8 mouse cellular contexts compared by ENCODE assay signal in genomic region chr10:67871811-67872210, GRCm38 (mm10). TPM values are rescaled to one million over a fixed set of nuclear protein-coding genes. Genes with fewer than 3 reads are reported as not detected.
DNase-seq lines count a peak whose midpoint lies in the region; ATAC-seq and TF ChIP-seq lines count a peak whose summit lies in the region.

No protein-coding gene starts in this region.

- peak; percentile 41 for DNase-seq in A20 (ENCODE audit: low read depth, low spot score)
- peak; percentile 7 for DNase-seq in MEL (ENCODE audit: low read depth, low spot score)
- peak; percentile 59 for DNase-seq in cerebellum, adult 8-10 months
- peak; percentile 67 for DNase-seq in gastrocnemius, adult 2 months
- peak; percentile 67 to 88 for DNase-seq in kidney, postnatal 25 days
- DNase-seq in lung, adult 2 months: peak; percentile 69
- peak; percentile 81 for DNase-seq in retina, postnatal 1 day

- TF ChIP-seq RAD21 in MEL (IDR thresholded peaks at IDR 0.05; ENCODE audit: low read depth, low read length): peak; percentile 10

- H3K9ac ChIP-seq in MEL (ENCODE audit: control insufficient read depth, low read depth, low read length, poor library complexity, severe bottlenecking): no peak overlapping the region

- no peaks in the 10 kb centered on the region for H3K4me1 ChIP-seq in MEL (ENCODE audit: control insufficient read depth in 1 of 2, insufficient read depth in 2 of 2, low read length in 2 of 2)
- H3K4me1 ChIP-seq in lung, adult 2 months (ENCODE audit: control insufficient read depth, insufficient read depth, low read length): no peaks in the 10 kb centered on the region

- no peak for TF ChIP-seq EP300 in MEL (IDR thresholded peaks at IDR 0.05; ENCODE audit: low read depth in 1 of 2, low read length in 2 of 2)

- H3K4me3 ChIP-seq in MEL (ENCODE audit: control insufficient read depth in 1 of 2, insufficient read depth in 1 of 2, low read depth in 2 of 2, low read length in 2 of 2): no peak overlapping the region
- H3K4me3 ChIP-seq in gastrocnemius, adult 2 months: no peak overlapping the region
- no peak overlapping the region for H3K4me3 ChIP-seq in lung, adult 2 months (replicated peaks; ENCODE audit: extremely low read depth, low read depth, low read length)

- TF ChIP-seq POLR2A in MEL (IDR thresholded peaks at IDR 0.05; ENCODE audit: control insufficient read depth in 1 of 2, insufficient read depth in 1 of 2, low read depth in 1 of 2, low read length in 2 of 2, poor library complexity in 1 of 2): no peak
- TF ChIP-seq POLR2A in lung, adult 2 months (IDR thresholded peaks at IDR 0.05; ENCODE audit: borderline replicate concordance, extremely low read depth, low read depth, low read length): no peak

- H3K27ac ChIP-seq in MEL (ENCODE audit: control insufficient read depth, low read depth, low read length): no peak overlapping the region
- H3K27ac ChIP-seq in gastrocnemius, adult 2 months: no peak overlapping the region

- H3K79me2 ChIP-seq in MEL (ENCODE audit: control insufficient read depth, insufficient read depth, low read length, poor library complexity): no peaks in the 10 kb centered on the region

- TF ChIP-seq CTCF in MEL (IDR thresholded peaks at IDR 0.05 in 2 of 3, conservative IDR thresholded peaks at IDR 0.05 in 1 of 3; ENCODE audit: control insufficient read depth in 1 of 3, insufficient read depth in 1 of 3, low read depth in 2 of 3, low read length in 3 of 3, poor library complexity in 1 of 3, severe bottlenecking in 1 of 3): peak in 2 of 3 experiments; percentile 22 to 40; a peak in 3 of 6 replicates
- peak; percentile 87 for TF ChIP-seq CTCF in gastrocnemius, adult 2 months (IDR thresholded peaks at IDR 0.05)
- TF ChIP-seq CTCF in lung, adult 2 months (IDR thresholded peaks at IDR 0.05; ENCODE audit: insufficient read depth, low read length): peak; percentile 97

- no peaks in the 10 kb centered on the region for H3K9me3 ChIP-seq in MEL (replicated peaks; ENCODE audit: insufficient read depth, low read length)

- intact Hi-C loops in gastrocnemius, adult 2 months (cut with DNase I): loop anchor here (2.0 to 5.0 kb wide), 3 partner anchors 125 to 415 kb away; no protein-coding TSS in a partner anchor

- H3K36me3 ChIP-seq in MEL (ENCODE audit: control insufficient read depth in 1 of 2, insufficient read depth in 2 of 2, low read length in 2 of 2): no peaks in the 10 kb centered on the region

- WGBS in lung, adult 2 months: 12% methylated on average over 2 of the region's 2 CpGs

- H3K27me3 ChIP-seq in MEL (ENCODE audit: control insufficient read depth in 1 of 2, insufficient read depth in 2 of 2, low read length in 2 of 2): no peaks in the 10 kb centered on the region

- ATAC-seq in erythroid progenitor cell, adult 5-6 weeks (replicated peaks; ENCODE audit: low FRiP score, poor library complexity, severe bottlenecking): no peak

TF ChIP-seq in MEL, 35 proteins besides CTCF, POLR2A, EP300 and RAD21:
- no peak for TF ChIP-seq USF1 (IDR thresholded peaks at IDR 0.05; ENCODE audit: low read depth, low read length)
- peak; percentile 45 for TF ChIP-seq SMC3 (IDR thresholded peaks at IDR 0.05; ENCODE audit: low read depth, low read length)

RNA-seq across cellular contexts. Expression of gene Zfp365, which starts 40.7 kb away (rescaled TPM):
- not detected in 2 replicates for total RNA-seq in MEL (2012; rRNA removed)
- not detected for polyA plus RNA-seq in MEL (2012; ENCODE audit: insufficient read depth in 1 of 2, insufficient read length in 2 of 2, low read depth in 1 of 2, low replicate concordance in 2 of 2, missing spikeins in 1 of 2)
- under 1 TPM; 0.15 to 0.36 TPM for total RNA-seq in gastrocnemius, adult 2 months (2021)
- polyA plus RNA-seq in lung, adult 2 months (2012; rRNA removed): 5.0 and 5.1 TPM in 2 replicates
- 0.36 TPM in 1 of 2 replicates, not detected in the other for total RNA-seq in erythroid progenitor cell, adult 5-6 weeks (2015; ENCODE audit: low replicate concordance)
- not detected in 2 replicates for total RNA-seq in erythroid progenitor cell, adult 5-6 weeks (2017; ENCODE audit: low replicate concordance)

Comparison
In these comparisons a context has a peak if more than half of its experiments do, and no peak if none do; other contexts are left out.
1. DNase-seq: peak in every context shown above with its lines; median percentile 81 in retina, postnatal 1 day; 78 in kidney, postnatal 25 days; 69 in lung, adult 2 months; 67 in gastrocnemius, adult 2 months; 59 in cerebellum, adult 8-10 months; 41 in A20; 7 in MEL.
2. CTCF ChIP-seq: peak in every context shown above with its lines; median percentile 97 in lung, adult 2 months; 87 in gastrocnemius, adult 2 months; 31 in MEL.